Mouse (Mus musculus): Measurements from ENCODE around the gene Fam98c. TPM values are rescaled to one million over a fixed set of nuclear protein-coding genes. Genes with fewer than 3 reads are reported as not detected.
"Not testable (repeated sequence)": the region's sequence is repeated elsewhere in the genome, so short reads cannot be mapped to it uniquely, and the experiment has no call there.

Gene Fam98c
- polyA plus RNA-seq, 1 experiment from 2014 or later: 17.6 TPM

DNA sequence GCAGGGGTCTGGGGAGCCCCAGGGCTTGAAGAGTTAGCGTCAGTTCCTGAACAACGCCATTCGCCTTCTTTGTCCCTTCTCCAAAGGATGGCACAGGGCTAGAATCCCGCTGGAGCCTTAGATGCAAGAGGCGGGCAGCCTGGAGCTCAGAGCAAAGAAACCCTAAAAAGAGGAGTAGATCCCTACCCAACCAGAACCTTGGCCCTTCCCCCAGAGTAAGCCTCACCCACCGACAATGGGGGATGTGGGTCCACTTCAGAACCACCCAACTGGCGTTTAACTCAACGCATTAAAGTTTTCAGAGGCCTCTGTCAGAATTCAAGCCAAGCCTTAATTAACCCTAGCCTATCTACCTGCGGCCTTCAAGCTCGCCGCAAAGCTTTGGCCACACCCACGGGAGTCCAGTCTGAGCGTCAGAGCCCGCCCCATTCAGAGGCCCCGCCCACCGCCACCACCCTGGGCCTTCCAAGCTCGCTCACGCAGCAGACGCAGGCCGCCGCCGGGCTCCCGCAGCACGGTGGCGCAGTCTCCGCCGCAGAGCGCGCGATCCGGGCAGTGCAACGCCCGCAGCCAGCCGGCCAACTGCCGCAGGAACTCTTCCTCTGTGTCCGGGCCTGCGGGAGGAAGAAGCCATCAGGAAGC is 717 bp downstream of the Fam98c start:
- ATAC-seq (ENCODE audit: insufficient number of reproducible peaks, insufficient read depth, low FRiP score, low TSS enrichment, low read depth): peak; percentile 76
- Histone ChIP-seq H3K4me3 (peak overlapping the region; percentile 87), H3K27ac (peak overlapping the region; percentile 79), H3K9ac (peak overlapping the region; percentile 81), H3K4me2 (peak overlapping the region; percentile 96), H3K4me1 (peaks cover 3% of the 10 kb centered on the region; the same call in 1 of the 2 replicates), H3K27me3 (peaks cover 25% of the 10 kb centered on the region), H3K36me3 (peaks cover 6% of the 10 kb centered on the region; the same call in 1 of the 2 replicates), H3K9me3 (0 out of 2 replicates have a peak, but pooled peaks cover 2% of the 10 kb centered on the region)
- 7% methylated on average over 37 of the region's 37 CpGs for WGBS

DNA sequence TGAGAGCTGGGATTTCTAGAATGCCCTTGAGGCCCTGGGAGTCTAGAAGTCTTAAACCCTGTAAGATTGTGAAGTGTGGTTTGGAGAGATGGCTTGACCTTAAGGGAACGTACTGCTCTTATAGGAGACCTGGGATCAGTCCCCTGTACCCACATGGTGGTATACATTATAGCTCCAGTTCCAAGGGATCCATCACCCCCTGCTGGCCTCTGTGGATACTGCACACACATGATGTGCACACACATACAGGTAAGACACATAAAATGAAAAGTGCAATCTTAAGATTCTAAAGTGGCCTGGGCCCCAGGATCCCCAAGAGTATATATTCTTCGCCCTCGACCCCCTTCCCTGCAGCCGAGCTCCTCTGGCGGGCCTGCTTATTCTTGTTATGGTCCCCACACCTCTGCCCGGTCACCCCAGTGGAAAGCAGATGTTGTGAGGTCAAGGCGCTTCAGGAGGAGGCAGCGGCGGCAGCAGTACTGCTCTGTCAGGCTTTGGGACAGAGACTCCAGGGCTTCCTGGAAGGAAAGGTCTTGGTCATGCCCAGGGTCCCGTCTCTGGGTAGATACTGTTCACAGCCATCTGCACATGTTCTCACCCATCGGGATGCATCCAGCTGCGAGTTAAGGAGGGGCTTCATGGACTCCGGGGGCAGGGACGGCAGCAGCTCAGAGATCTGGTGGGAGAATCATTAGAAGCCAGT is 1.9 kb downstream of the Fam98c start:
- 0 out of 2 replicates have a peak, but pooled peaks cover 2% of the 10 kb centered on the region for H3K9me3 ChIP-seq
- H3K4me1 ChIP-seq: peaks cover 3% of the 10 kb centered on the region; the same call in 1 of the 2 replicates
- no peak overlapping the region for H3K4me3 ChIP-seq
- no peak overlapping the region for H3K4me2 ChIP-seq
- H3K27me3 ChIP-seq: peaks cover 16% of the 10 kb centered on the region
- no peak overlapping the region for H3K9ac ChIP-seq
- no peak for ATAC-seq (ENCODE audit: insufficient number of reproducible peaks, insufficient read depth, low FRiP score, low TSS enrichment, low read depth)
- H3K36me3 ChIP-seq: peaks cover 6% of the 10 kb centered on the region; the same call in 1 of the 2 replicates
- H3K27ac ChIP-seq: no peak overlapping the region
- WGBS: 94% methylated on average over 14 of the region's 14 CpGs

DNA sequence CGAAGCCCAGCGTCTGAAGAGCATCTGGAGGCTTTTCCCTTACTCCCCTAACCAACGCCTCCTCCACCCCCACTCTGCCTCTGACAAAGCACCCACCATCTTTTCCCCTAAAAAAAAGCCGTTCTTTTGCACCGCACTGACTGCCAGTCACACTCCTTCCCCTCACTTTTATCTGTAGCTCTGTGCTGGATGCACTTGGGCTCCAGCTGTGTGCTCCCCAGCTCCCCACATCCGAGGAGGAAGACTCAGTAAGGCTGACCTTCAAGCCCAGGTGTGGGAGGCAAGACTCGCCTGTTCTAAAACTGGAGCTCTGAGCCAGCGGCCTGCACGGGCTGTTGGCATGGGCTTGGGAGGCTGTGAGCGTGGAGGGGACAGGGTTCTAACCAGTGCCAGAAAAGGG is 4.5 kb downstream of the Fam98c start:
- Histone ChIP-seq H3K27me3 (no peaks in the 10 kb centered on the region), H3K27ac (no peak overlapping the region), H3K36me3 (peaks cover 6% of the 10 kb centered on the region; the same call in 1 of the 2 replicates), H3K4me1 (peaks cover 3% of the 10 kb centered on the region; the same call in 1 of the 2 replicates), H3K9ac (no peak overlapping the region), H3K4me2 (no peak overlapping the region), H3K4me3 (no peak overlapping the region), H3K9me3 (0 out of 2 replicates have a peak, but pooled peaks cover 2% of the 10 kb centered on the region)
- WGBS: 59% methylated on average over 10 of the region's 10 CpGs
- no peak for ATAC-seq (ENCODE audit: insufficient number of reproducible peaks, insufficient read depth, low FRiP score, low TSS enrichment, low read depth)

DNA sequence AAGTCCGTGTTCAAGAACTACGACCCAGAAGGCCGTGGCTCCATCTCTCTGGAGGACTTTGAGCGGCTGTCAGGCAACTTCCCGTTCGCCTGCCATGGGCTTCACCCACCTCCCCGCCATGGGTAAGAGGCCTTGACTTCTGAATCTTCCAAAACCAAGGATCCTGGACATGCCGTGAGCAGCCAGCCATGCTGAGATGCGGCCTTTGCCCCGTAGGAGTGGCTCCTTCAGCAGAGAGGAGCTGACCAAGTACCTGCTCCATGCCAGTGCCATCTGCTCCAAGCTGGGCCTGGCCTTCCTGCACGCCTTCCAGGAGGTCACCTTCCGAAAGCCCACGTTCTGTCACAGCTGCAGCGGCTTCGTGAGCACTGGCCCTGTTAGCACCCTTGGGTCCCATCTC is 7.3 kb downstream of the Fam98c start:
- Histone ChIP-seq H3K36me3 (no peaks in the 10 kb centered on the region), H3K27me3 (no peaks in the 10 kb centered on the region), H3K4me1 (no peaks in the 10 kb centered on the region), H3K9ac (no peak overlapping the region), H3K4me2 (no peak overlapping the region), H3K27ac (no peak overlapping the region), H3K4me3 (no peak overlapping the region), H3K9me3 (no peaks in the 10 kb centered on the region)
- WGBS: 91% methylated on average over 15 of the region's 15 CpGs
- ATAC-seq (ENCODE audit: insufficient number of reproducible peaks, insufficient read depth, low FRiP score, low TSS enrichment, low read depth): no peak

DNA sequence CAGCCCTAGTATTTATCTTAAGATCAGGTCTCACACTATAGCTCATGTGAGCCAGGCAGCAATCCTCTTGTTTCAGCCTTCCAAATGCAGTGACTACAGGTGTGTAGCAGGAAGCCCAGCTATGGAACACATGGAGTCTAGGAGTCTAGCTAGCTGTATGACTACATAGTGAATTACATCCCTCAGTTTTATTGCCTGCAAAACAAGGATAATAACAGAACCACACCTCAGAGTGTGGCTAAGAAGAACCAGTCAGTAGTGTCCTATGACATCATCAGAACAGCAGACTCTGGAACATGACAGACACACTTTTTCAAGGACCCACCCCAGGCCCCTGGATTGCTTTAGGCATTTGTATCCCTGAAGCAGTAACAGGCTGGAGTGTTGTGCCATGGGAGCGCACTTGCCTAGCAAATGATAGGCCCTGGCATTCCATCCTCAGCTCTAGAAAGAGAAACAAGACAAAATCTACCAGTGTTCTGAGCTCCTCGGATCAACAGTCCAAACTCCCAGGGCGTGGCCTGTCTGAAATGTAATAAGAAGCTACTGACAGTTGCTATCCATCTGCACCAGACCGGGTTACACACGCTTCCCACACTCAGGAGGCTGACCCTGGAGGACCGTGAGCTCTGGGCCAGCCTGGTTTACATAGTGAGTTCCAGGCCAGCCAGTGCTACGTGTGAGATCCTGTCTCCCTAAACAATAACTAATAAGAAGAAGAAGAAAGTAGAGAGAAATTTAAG is 9.2 kb downstream of the Fam98c start:
- Histone ChIP-seq H3K9me3 (no peaks in the 10 kb centered on the region), H3K4me1 (no peaks in the 10 kb centered on the region), H3K9ac (no peak overlapping the region), H3K27me3 (no peaks in the 10 kb centered on the region), H3K4me2 (no peak overlapping the region), H3K27ac (no peak overlapping the region), H3K36me3 (no peaks in the 10 kb centered on the region), H3K4me3 (no peak overlapping the region)
- 79% methylated on average over 7 of the region's 7 CpGs for WGBS
- no peak for ATAC-seq (ENCODE audit: insufficient number of reproducible peaks, insufficient read depth, low FRiP score, low TSS enrichment, low read depth)

DNA sequence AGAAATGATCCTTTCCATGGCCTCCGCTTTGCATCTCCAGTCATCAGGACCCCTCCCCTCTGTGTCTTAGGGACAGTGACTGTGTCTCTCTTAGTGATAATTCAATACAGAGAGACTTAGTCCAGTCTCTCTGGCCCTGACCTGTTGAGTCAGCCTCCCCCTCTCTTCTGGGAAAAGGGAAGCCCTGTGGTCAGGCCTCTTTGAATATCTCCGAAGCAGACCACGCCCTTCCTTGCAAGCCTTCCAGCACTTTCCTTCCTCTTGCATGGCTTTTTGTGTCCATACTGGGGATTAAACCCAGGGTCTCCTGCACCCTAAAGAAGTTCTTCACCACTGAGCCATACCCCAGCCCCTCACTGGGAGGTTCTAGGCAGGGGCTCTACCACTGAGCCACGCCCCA is 12.0 kb downstream of the Fam98c start:
- Histone ChIP-seq H3K9ac (no peak overlapping the region), H3K4me1 (no peaks in the 10 kb centered on the region), H3K36me3 (no peaks in the 10 kb centered on the region), H3K4me3 (no peak overlapping the region), H3K27ac (no peak overlapping the region), H3K9me3 (no peaks in the 10 kb centered on the region), H3K27me3 (no peaks in the 10 kb centered on the region), H3K4me2 (no peak overlapping the region)
- ATAC-seq (ENCODE audit: insufficient number of reproducible peaks, insufficient read depth, low FRiP score, low TSS enrichment, low read depth): no peak
- WGBS: 92% methylated on average over 4 of the region's 4 CpGs

DNA sequence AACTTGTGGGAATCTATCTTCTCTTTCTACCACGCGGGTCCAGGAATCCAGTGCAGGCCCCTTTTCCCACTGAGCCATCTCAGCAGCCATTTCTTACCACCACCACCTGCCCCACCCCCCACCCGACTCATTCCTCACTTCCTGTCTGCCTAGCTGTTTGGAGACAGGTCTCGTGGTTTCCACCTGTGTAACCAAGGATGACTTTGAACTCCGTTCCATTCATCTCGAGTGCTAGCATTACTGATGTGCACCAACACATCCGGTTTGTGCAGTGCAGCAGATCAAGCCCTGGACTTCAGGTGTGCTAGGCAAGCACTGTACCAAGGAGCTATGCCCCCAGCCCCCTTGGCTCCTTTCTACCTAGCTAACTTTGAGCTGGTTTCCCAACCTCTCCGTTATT is 14.6 kb downstream of the Fam98c start:
- Histone ChIP-seq H3K36me3 (no peaks in the 10 kb centered on the region), H3K9me3 (no peaks in the 10 kb centered on the region), H3K27me3 (no peaks in the 10 kb centered on the region), H3K4me3 (no peak overlapping the region), H3K27ac (no peak overlapping the region), H3K4me1 (no peaks in the 10 kb centered on the region), H3K4me2 (no peak overlapping the region), H3K9ac (no peak overlapping the region)
- 75% methylated on average over 8 of the region's 8 CpGs for WGBS
- no peak for ATAC-seq (ENCODE audit: insufficient number of reproducible peaks, insufficient read depth, low FRiP score, low TSS enrichment, low read depth)

DNA sequence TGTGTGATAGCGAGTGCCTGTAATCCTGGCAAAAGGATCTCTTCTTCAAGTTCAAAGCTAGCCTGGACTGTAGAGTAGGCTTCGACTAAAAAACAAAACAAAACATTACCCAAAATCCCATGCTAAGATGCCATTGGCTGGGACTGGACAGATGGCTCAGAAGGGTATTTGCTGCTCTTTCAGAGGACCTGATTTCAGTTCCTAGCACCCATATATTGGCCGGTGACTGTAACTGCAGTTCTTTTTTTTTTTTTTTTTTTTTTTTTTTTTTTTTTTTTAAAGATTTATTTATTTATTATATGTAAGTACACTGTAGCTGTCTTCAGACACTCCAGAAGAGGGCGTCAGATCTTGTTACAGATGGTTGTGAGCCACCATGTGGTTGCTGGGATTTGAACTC is 16.8 kb downstream of the Fam98c start:
- not testable (repeated sequence) for ATAC-seq (ENCODE audit: insufficient number of reproducible peaks, insufficient read depth, low FRiP score, low TSS enrichment, low read depth)

DNA sequence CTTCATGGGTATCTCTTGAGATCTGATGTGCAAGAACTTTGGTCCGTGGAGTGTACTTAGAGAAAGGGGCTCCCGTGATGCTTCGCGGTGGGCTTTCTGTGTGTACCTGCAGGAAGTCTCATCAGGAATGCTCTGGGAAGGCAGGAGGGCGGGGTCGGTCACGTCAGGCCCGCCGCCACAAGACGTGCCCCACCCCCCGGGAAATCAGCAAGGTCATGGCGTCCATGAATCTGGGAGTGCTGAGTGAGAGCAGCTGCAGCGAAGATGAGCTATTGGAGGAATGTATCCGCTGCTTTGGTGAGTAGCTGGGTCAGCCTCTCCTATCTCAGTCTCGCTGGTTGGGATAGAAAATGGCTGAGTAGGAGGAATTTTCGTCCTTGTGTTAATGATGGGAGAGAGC is 18.6 kb downstream of the Fam98c start:
- Histone ChIP-seq H3K4me2 (no peak overlapping the region), H3K9me3 (no peaks in the 10 kb centered on the region), H3K27ac (no peak overlapping the region), H3K4me3 (no peak overlapping the region), H3K9ac (no peak overlapping the region), H3K36me3 (no peaks in the 10 kb centered on the region), H3K27me3 (no peaks in the 10 kb centered on the region; the same call in 1 of the 2 replicates), H3K4me1 (peaks cover 7% of the 10 kb centered on the region)
- 49% methylated on average over 16 of the region's 16 CpGs for WGBS
- no peak for ATAC-seq (ENCODE audit: insufficient number of reproducible peaks, insufficient read depth, low FRiP score, low TSS enrichment, low read depth)

More for the DNA sequence above, 16.8 kb downstream of the Fam98c start:
- 87% methylated on average over 3 of the region's 4 CpGs for WGBS
- not testable (repeated sequence) for H3K4me3 ChIP-seq, H3K4me2 ChIP-seq, H3K9me3 ChIP-seq, H3K4me1 ChIP-seq, H3K36me3 ChIP-seq, H3K27ac ChIP-seq, H3K9ac ChIP-seq, H3K27me3 ChIP-seq

DNA sequence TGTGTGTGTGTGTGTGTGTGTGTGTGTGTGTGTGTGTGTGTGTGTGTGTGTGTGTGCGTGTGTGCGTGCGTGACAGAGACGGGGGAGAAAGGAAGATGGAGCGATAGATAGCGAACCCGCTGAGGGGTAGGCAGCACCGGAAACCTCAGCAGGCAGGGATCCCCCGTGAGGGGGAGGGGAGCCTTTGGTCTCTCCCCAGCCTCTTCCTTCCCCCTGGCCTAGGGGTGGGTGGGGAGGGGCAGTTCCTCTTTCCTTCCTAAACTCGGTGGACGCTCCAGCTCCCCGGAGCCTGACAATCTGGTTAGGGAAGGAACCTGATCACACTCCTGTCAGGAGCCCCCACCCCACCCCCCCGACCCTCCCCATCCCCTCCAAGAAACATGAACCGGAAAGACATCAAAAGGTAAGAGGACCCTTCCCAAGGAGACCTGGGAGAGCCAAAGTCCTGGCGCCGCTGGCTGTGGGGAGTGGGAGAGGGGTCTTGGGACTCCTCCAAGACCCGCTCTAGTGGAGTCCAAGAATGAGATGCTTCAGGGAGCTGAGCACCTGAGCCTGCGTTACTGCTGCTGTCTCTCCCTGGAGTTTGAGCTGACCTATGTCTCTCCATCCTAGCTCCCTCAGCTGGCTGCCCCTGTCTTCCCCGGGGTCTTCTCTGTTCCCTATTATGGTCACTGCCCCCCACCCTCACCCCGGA is 21.2 kb downstream of the Fam98c start, which contains the start of gene Rasgrp4:
TSS of gene Rasgrp4 (plus strand) at position 159 of the 694 bp plus-strand sequence.
- Histone ChIP-seq H3K4me3 (peak within 1 kb of the TSS; percentile 37), H3K36me3 (no peaks in the 10 kb centered on the region), H3K4me2 (peak within 1 kb of the TSS; percentile 67), H3K4me1 (peaks cover 7% of the 10 kb centered on the region), H3K9ac (peak within 1 kb of the TSS; percentile 54), H3K27me3 (no peaks in the 10 kb centered on the region; the same call in 1 of the 2 replicates), H3K9me3 (no peaks in the 10 kb centered on the region), H3K27ac (no peak within 1 kb of the TSS)
- WGBS: 0% methylated on average over 12 of the region's 20 CpGs
- no peak for ATAC-seq (ENCODE audit: insufficient number of reproducible peaks, insufficient read depth, low FRiP score, low TSS enrichment, low read depth)

DNA sequence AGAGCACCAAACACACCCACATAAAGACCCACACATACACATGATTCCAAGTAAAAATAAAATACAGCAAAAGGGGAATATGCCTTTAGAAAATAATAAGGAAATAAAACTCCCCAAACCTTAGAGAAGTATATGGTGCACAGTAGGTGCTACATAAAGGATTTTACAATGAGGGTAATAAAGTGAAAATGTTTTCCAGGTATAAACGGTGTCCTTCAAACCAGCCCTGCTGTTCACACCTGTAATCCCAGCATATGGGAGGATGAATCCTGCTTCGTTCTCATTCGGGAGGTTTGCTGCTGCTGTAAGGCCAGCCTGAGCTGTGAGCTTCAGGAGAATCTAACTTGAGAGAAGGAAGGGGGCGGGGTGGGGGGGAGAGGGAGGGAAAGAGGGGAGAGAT is 21.8 kb downstream of the Fam98c start:
- Histone ChIP-seq H3K9ac (peak overlapping the region; percentile 44), H3K27ac (no peak overlapping the region), H3K4me1 (peaks cover 7% of the 10 kb centered on the region), H3K4me3 (peak overlapping the region; percentile 37), H3K36me3 (no peaks in the 10 kb centered on the region), H3K9me3 (no peaks in the 10 kb centered on the region), H3K27me3 (no peaks in the 10 kb centered on the region; the same call in 1 of the 2 replicates), H3K4me2 (peak overlapping the region; percentile 67)
- 5% methylated on average over 4 of the region's 4 CpGs for WGBS
- ATAC-seq (ENCODE audit: insufficient number of reproducible peaks, insufficient read depth, low FRiP score, low TSS enrichment, low read depth): no peak

Measured in embryonic facial prominence, embryonic 13.5 days (tissue).